Mouse (Mus musculus): ENCODE data around the gene Capn15. TPM values are rescaled to one million over a fixed set of nuclear protein-coding genes. Genes with fewer than 3 reads are reported as not detected.

Gene Capn15
- total and polyA plus RNA-seq, 3 experiments = 2.1 to 11.5 (median 6.0) TPM

- peaks cover 25% of the 10 kb centered on the region for H3K79me2 ChIP-seq (replicated peaks; ENCODE audit: control insufficient read depth, extremely low read depth, insufficient read depth, poor library complexity, severe bottlenecking)
- H3K4me3 ChIP-seq (replicated peaks in 1 of 3; ENCODE audit: low read depth in 2 of 3, low read length in 2 of 3, poor library complexity in 1 of 3) = peak overlapping the region; percentile 80 to 99 (median 92)
- no peak for DNase-seq (ENCODE audit: extremely low read depth)
- in situ Hi-C loops (cut with MboI; ENCODE audit: low pct_ligation_motif_present, low pct_unique_long_range_greater_than_20kb, low sequenced_read_pairs) (loop anchor here (5.0 kb wide), 1 partner anchor 36 kb away; the partner anchor contains the start of gene Wfikkn1), dilution Hi-C loops (cut with MboI; ENCODE audit: extremely low pct_ligation_motif_present, extremely low pct_unique_long_range_greater_than_20kb, low sequenced_read_pairs) (no loop called here)
- peaks cover 8 to 50% of the 10 kb centered on the region in 2 experiments for H3K36me3 ChIP-seq (replicated peaks in 1 of 2; ENCODE audit: control insufficient read depth in 1 of 2, insufficient read depth in 1 of 2, low read length in 1 of 2)
- H3K4me2 ChIP-seq (ENCODE audit: insufficient read depth, low read depth, poor library complexity, severe bottlenecking) = peak overlapping the region; percentile 41
- peaks cover 19 to 59% of the 10 kb centered on the region in 2 experiments for H3K4me1 ChIP-seq (ENCODE audit: control insufficient read depth in 1 of 2, insufficient read depth in 2 of 2)
- TF ChIP-seq E2F4 (IDR thresholded peaks at IDR 0.05; ENCODE audit: insufficient replicate concordance, low read depth, low read length) = no peak
- TF ChIP-seq MAZ (IDR thresholded peaks at IDR 0.05; ENCODE audit: low read depth, low read length) = no peak
- TF ChIP-seq POLR2AphosphoS2 (IDR thresholded peaks at IDR 0.05; ENCODE audit: low read depth, low read length) = no peak
- no peak for TF ChIP-seq NRF1 (IDR thresholded peaks at IDR 0.05; ENCODE audit: low read depth, low read length)
- no peak for TF ChIP-seq TBP (conservative IDR thresholded peaks at IDR 0.05; ENCODE audit: low read depth, low read length)
- TF ChIP-seq MYC (IDR thresholded peaks at IDR 0.05; ENCODE audit: low read depth, low read length) = no peak
- TF ChIP-seq RAD21 (IDR thresholded peaks at IDR 0.05; ENCODE audit: low read depth, low read length) = no peak
- no peaks in the 10 kb centered on the region for H3K9me3 ChIP-seq (replicated peaks; ENCODE audit: low read length)
- H3K27me3 ChIP-seq (replicated peaks) = no peaks in the 10 kb centered on the region
- H3K9ac ChIP-seq (ENCODE audit: insufficient read depth, low read depth) = peak overlapping the region; percentile 82
- no peak overlapping the region for H3K27ac ChIP-seq (ENCODE audit: insufficient read depth, low read depth)
Measured at GRCm38 (mm10) chr17:25918037-25918750, 67.4 kb downstream of the Capn15 start.

GRCm38 (mm10) chr17:25916931-25917647 is 68.5 kb downstream of the Capn15 start:
- DNase-seq (ENCODE audit: extremely low read depth) = no peak
- Histone ChIP-seq H3K36me3 (replicated peaks in 1 of 2; ENCODE audit: control insufficient read depth in 1 of 2, insufficient read depth in 1 of 2, low read length in 1 of 2) (peaks cover 8 to 49% of the 10 kb centered on the region in 2 experiments), H3K79me2 (replicated peaks; ENCODE audit: control insufficient read depth, extremely low read depth, insufficient read depth, poor library complexity, severe bottlenecking) (peaks cover 26% of the 10 kb centered on the region)

More at GRCm38 (mm10) chr17:25916931-25917647, 68.5 kb downstream of the Capn15 start:
- no peak overlapping the region for H3K4me2 ChIP-seq (ENCODE audit: insufficient read depth, low read depth, poor library complexity, severe bottlenecking)
- H3K27ac ChIP-seq (ENCODE audit: insufficient read depth, low read depth) = no peak overlapping the region
- in situ Hi-C loops (cut with MboI; ENCODE audit: low pct_ligation_motif_present, low pct_unique_long_range_greater_than_20kb, low sequenced_read_pairs) = loop anchor here (5.0 kb wide), 1 partner anchor 35 kb away; the partner anchor contains the start of gene Wfikkn1
- H3K4me3 ChIP-seq (replicated peaks in 1 of 3; ENCODE audit: low read depth in 2 of 3, low read length in 2 of 3, poor library complexity in 1 of 3) = no peak overlapping the region
- no peak for TF ChIP-seq HCFC1 (IDR thresholded peaks at IDR 0.05; ENCODE audit: low read depth, low read length)
- TF ChIP-seq ETS1 (conservative IDR thresholded peaks at IDR 0.05; ENCODE audit: low read depth, low read length) = no peak
- TF ChIP-seq ZC3H11A (IDR thresholded peaks at IDR 0.05; ENCODE audit: low read depth, low read length) = no peak
- no peak for TF ChIP-seq POLR2AphosphoS2 (IDR thresholded peaks at IDR 0.05; ENCODE audit: low read depth, low read length)
- TF ChIP-seq CHD2 (IDR thresholded peaks at IDR 0.05; ENCODE audit: low read length) = no peak
- TF ChIP-seq MAX (IDR thresholded peaks at IDR 0.05; ENCODE audit: low read length) = no peak
- no peak for TF ChIP-seq EP300 (IDR thresholded peaks at IDR 0.05; ENCODE audit: low read length)
- TF ChIP-seq UBTF (IDR thresholded peaks at IDR 0.05; ENCODE audit: low read depth, low read length) = no peak
- no peak for TF ChIP-seq USF1 (IDR thresholded peaks at IDR 0.05; ENCODE audit: low read depth, low read length)
- no peak for TF ChIP-seq MYC (IDR thresholded peaks at IDR 0.05; ENCODE audit: low read depth, low read length)
- TF ChIP-seq KAT2A (IDR thresholded peaks at IDR 0.05; ENCODE audit: insufficient replicate concordance, low read length) = no peak
- TF ChIP-seq IRF4 (IDR thresholded peaks at IDR 0.05; ENCODE audit: low read depth, low read length) = no peak
- no peak for TF ChIP-seq E2F4 (IDR thresholded peaks at IDR 0.05; ENCODE audit: insufficient replicate concordance, low read depth, low read length)
- no peak for TF ChIP-seq ELF1 (IDR thresholded peaks at IDR 0.05; ENCODE audit: low read depth, low read length)
- no peak overlapping the region for H3K9ac ChIP-seq (ENCODE audit: insufficient read depth, low read depth)
- dilution Hi-C loops (cut with MboI; ENCODE audit: extremely low pct_ligation_motif_present, extremely low pct_unique_long_range_greater_than_20kb, low sequenced_read_pairs) = no loop called here
- H3K9me3 ChIP-seq (replicated peaks; ENCODE audit: low read length) = no peaks in the 10 kb centered on the region
- H3K4me1 ChIP-seq (ENCODE audit: control insufficient read depth in 1 of 2, insufficient read depth in 2 of 2) = peaks cover 19 to 61% of the 10 kb centered on the region in 2 experiments
- no peaks in the 10 kb centered on the region for H3K27me3 ChIP-seq (replicated peaks)

All from CH12.LX (cell line).